22 mouse cellular contexts compared by ENCODE assay signal in the genomic region with DNA sequence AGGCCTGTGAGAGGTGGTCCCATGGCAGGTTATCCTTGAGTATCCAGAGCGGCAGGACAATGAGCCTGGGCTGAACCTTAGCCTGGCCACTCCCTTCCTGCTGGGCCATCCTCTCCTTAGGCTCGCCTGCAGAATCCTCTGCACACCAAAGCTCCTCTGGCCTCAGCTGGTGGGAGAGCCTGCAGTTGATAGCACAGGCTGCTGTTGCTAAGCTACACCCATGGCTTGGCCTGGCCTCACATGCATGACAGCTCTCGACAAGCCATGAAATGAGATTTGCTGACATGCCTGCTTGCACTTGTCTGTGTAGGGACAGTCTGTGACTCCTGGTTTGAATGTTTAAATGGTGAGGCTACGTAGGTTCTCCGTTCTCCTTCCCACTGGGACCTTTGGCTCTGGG. TPM values are rescaled to one million over a fixed set of nuclear protein-coding genes. Genes with fewer than 3 reads are reported as not detected.
DNase-seq lines count a peak whose midpoint lies in the region; ATAC-seq and TF ChIP-seq lines count a peak whose summit lies in the region.
"Had no signal": no experiment of that assay in that cellular context is flagged by ENCODE, and none has a peak within 500 bp of the region (broad histone marks: within the 10 kb centered on the region; RNA-seq: fewer than 3 reads in every experiment).

No protein-coding gene starts in this region.

- no peaks in the 10 kb centered on the region for H3K9me3 ChIP-seq in forebrain, postnatal 0 days (ENCODE audit: low read length)
- no peaks in the 10 kb centered on the region for H3K9me3 ChIP-seq in forebrain, embryonic 11.5 days (ENCODE audit: control insufficient read depth, low read length)
- no peaks in the 10 kb centered on the region for H3K9me3 ChIP-seq in hindbrain, postnatal 0 days (ENCODE audit: low read length)
- no peaks in the 10 kb centered on the region for H3K9me3 ChIP-seq in neural tube, embryonic 13.5 days
- no peaks in the 10 kb centered on the region for H3K9me3 ChIP-seq in intestine, postnatal 0 days (ENCODE audit: control insufficient read depth)
- H3K9me3 ChIP-seq: lung, embryonic 15.5 days had no signal

- WGBS in forebrain, postnatal 0 days, result 58% methylated on average over 5 of the region's 5 CpGs
- 53% methylated on average over 5 of the region's 5 CpGs for WGBS in forebrain, embryonic 11.5 days
- WGBS in hindbrain, postnatal 0 days, result 21% methylated on average over 5 of the region's 5 CpGs
- WGBS in neural tube, embryonic 13.5 days, result 42% methylated on average over 5 of the region's 5 CpGs
- WGBS in intestine, postnatal 0 days, result 57% methylated on average over 5 of the region's 5 CpGs

- no peak overlapping the region for H3K9ac ChIP-seq in forebrain, postnatal 0 days
- no peak overlapping the region; the same call in 1 of the 2 replicates for H3K9ac ChIP-seq in forebrain, embryonic 11.5 days (ENCODE audit: low read length)
- no peak overlapping the region for H3K9ac ChIP-seq in hindbrain, postnatal 0 days (replicated peaks; ENCODE audit: low read length)
- H3K9ac ChIP-seq in neural tube, embryonic 13.5 days, result no peak overlapping the region
- H3K9ac ChIP-seq in intestine, postnatal 0 days (ENCODE audit: low read depth, low read length), result no peak overlapping the region
- H3K9ac ChIP-seq: lung, embryonic 15.5 days had no signal

- peak; percentile 49 for ATAC-seq in forebrain, postnatal 0 days
- no peak for ATAC-seq in forebrain, embryonic 11.5 days (replicated peaks; ENCODE audit: low FRiP score)
- peak; percentile 70 for ATAC-seq in hindbrain, postnatal 0 days
- ATAC-seq in neural tube, embryonic 13.5 days (ENCODE audit: low read depth), result peak; percentile 54; the same call in 1 of the 2 replicates
- no peak for ATAC-seq in intestine, postnatal 0 days
- no peak for ATAC-seq in megakaryocyte progenitor cell, adult 5-6 weeks (replicated peaks; ENCODE audit: poor library complexity)

- H3K4me2 ChIP-seq in forebrain, postnatal 0 days (ENCODE audit: low read depth), result no peak overlapping the region
- H3K4me2 ChIP-seq in forebrain, embryonic 11.5 days (ENCODE audit: low read depth, low read length, severe bottlenecking), result no peak overlapping the region
- no peak overlapping the region for H3K4me2 ChIP-seq in hindbrain, postnatal 0 days (ENCODE audit: low read depth, low read length)
- no peak overlapping the region for H3K4me2 ChIP-seq in neural tube, embryonic 13.5 days
- H3K4me2 ChIP-seq in intestine, postnatal 0 days (replicated peaks; ENCODE audit: low read depth), result no peak overlapping the region
- H3K4me2 ChIP-seq: liver, embryonic 11.5 days; lung, embryonic 15.5 days had no signal

- no peak for TF ChIP-seq CTCF in forebrain, postnatal 0 days (IDR thresholded peaks at IDR 0.05; ENCODE audit: low read depth)
- TF ChIP-seq CTCF in hindbrain, postnatal 0 days (IDR thresholded peaks at IDR 0.05; ENCODE audit: low read depth), result no peak
- no peak for TF ChIP-seq CTCF in intestine, postnatal 0 days (IDR thresholded peaks at IDR 0.05; ENCODE audit: low read depth)

- no peak overlapping the region for H3K4me3 ChIP-seq in forebrain, postnatal 0 days (ENCODE audit: low read depth, low read length)
- no peak overlapping the region for H3K4me3 ChIP-seq in forebrain, embryonic 11.5 days (ENCODE audit: low read depth, low read length)
- H3K4me3 ChIP-seq in hindbrain, postnatal 0 days (ENCODE audit: low read length), result no peak overlapping the region
- no peak overlapping the region for H3K4me3 ChIP-seq in neural tube, embryonic 13.5 days
- no peak overlapping the region for H3K4me3 ChIP-seq in intestine, postnatal 0 days (ENCODE audit: low read depth, low read length)
- H3K4me3 ChIP-seq: heart, embryonic 10.5 days; lung, embryonic 15.5 days had no signal

- H3K27me3 ChIP-seq in forebrain, postnatal 0 days (ENCODE audit: insufficient read depth, low read length), result no peaks in the 10 kb centered on the region
- no peaks in the 10 kb centered on the region for H3K27me3 ChIP-seq in forebrain, embryonic 11.5 days (ENCODE audit: control insufficient read depth, insufficient read depth, low read length)
- no peaks in the 10 kb centered on the region for H3K27me3 ChIP-seq in hindbrain, postnatal 0 days (ENCODE audit: insufficient read depth, low read length)
- no peaks in the 10 kb centered on the region; the same call in none of the 2 replicates for H3K27me3 ChIP-seq in neural tube, embryonic 13.5 days
- peaks cover 8% of the 10 kb centered on the region for H3K27me3 ChIP-seq in intestine, postnatal 0 days (replicated peaks; ENCODE audit: control insufficient read depth, insufficient read depth, low read length)
- H3K27me3 ChIP-seq: lung, embryonic 15.5 days had no signal

- no peak overlapping the region for H3K27ac ChIP-seq in forebrain, postnatal 0 days (ENCODE audit: low read depth, low read length)
- no peak overlapping the region for H3K27ac ChIP-seq in forebrain, embryonic 11.5 days (ENCODE audit: low read depth, low read length)
- peak overlapping the region; percentile 41; the same call in 1 of the 2 replicates for H3K27ac ChIP-seq in hindbrain, postnatal 0 days
- peak overlapping the region; percentile 42; the same call in 1 of the 2 replicates for H3K27ac ChIP-seq in neural tube, embryonic 13.5 days (replicated peaks)
- no peak overlapping the region for H3K27ac ChIP-seq in intestine, postnatal 0 days (ENCODE audit: low read depth, low read length)
- H3K27ac ChIP-seq: heart, embryonic 10.5 days; lung, embryonic 15.5 days had no signal

- DNase-seq in forebrain, postnatal 0 days, result no peak
- no peak for DNase-seq in forebrain, embryonic 11.5 days (ENCODE audit: low spot score)
- peak; percentile 34 for DNase-seq in embryo, embryonic 11 days
- peak; percentile 72 for DNase-seq in hindbrain, postnatal 0 days (ENCODE audit: low spot score)
- no peak for DNase-seq in cerebellum, adult 18-20 months
- DNase-seq: B cell, adult 2 months; gastrocnemius, postnatal 36 days; kidney, adult 18-20 months; kidney, postnatal 36 days; thymus, postnatal 36 days had no signal

- peaks cover 8% of the 10 kb centered on the region for H3K36me3 ChIP-seq in forebrain, postnatal 0 days (ENCODE audit: insufficient read depth)
- H3K36me3 ChIP-seq in forebrain, embryonic 11.5 days (ENCODE audit: control insufficient read depth, insufficient read depth, low read length), result no peaks in the 10 kb centered on the region
- H3K36me3 ChIP-seq in hindbrain, postnatal 0 days (ENCODE audit: insufficient read depth, low read length), result peaks cover 10% of the 10 kb centered on the region; the same call in 1 of the 2 replicates
- peaks cover 9% of the 10 kb centered on the region; the same call in 1 of the 2 replicates for H3K36me3 ChIP-seq in neural tube, embryonic 13.5 days
- H3K36me3 ChIP-seq in intestine, postnatal 0 days (ENCODE audit: control insufficient read depth, insufficient read depth), result no peaks in the 10 kb centered on the region
- H3K36me3 ChIP-seq: heart, embryonic 10.5 days; lung, embryonic 15.5 days had no signal

- H3K4me1 ChIP-seq in forebrain, postnatal 0 days (ENCODE audit: insufficient read depth), result peaks cover 4% of the 10 kb centered on the region; the same call in 1 of the 2 replicates
- H3K4me1 ChIP-seq in forebrain, embryonic 11.5 days (replicated peaks; ENCODE audit: control insufficient read depth, insufficient read depth, low read length), result peaks cover 3% of the 10 kb centered on the region
- H3K4me1 ChIP-seq in hindbrain, postnatal 0 days (ENCODE audit: insufficient read depth, low read length), result peaks cover 13% of the 10 kb centered on the region
- peaks cover 19% of the 10 kb centered on the region for H3K4me1 ChIP-seq in neural tube, embryonic 13.5 days (replicated peaks)
- H3K4me1 ChIP-seq in intestine, postnatal 0 days (replicated peaks; ENCODE audit: control insufficient read depth, insufficient read depth, low read length), result no peaks in the 10 kb centered on the region
- H3K4me1 ChIP-seq: lung, embryonic 15.5 days had no signal

RNA-seq across cellular contexts. Expression of a gene that starts 22.0 kb away (rescaled TPM):
- total RNA-seq in forebrain, postnatal 0 days (2014; rRNA removed), result 132 and 138 TPM in 2 replicates
- polyA plus RNA-seq in forebrain, postnatal 0 days (2015; fragmentation: Nextera tagmentation; extraction: Ambion mirVana), result 128 and 132 TPM in 2 replicates
- 50.7 and 54.1 TPM in 2 replicates for polyA plus RNA-seq in forebrain, embryonic 11.5 days (2014; fragmentation: Nextera tagmentation; extraction: Ambion mirVana)
- 143 and 164 TPM in 2 replicates for total RNA-seq in hindbrain, postnatal 0 days (2014; rRNA removed)
- polyA plus RNA-seq in hindbrain, postnatal 0 days (2015; fragmentation: Nextera tagmentation; extraction: Ambion mirVana), result 113 and 118 TPM in 2 replicates
- 52.4 and 69.6 TPM in 2 replicates for polyA plus RNA-seq in neural tube, embryonic 13.5 days (2015; fragmentation: Nextera tagmentation; extraction: Ambion mirVana)
- polyA plus RNA-seq in intestine, postnatal 0 days (2015; fragmentation: Nextera tagmentation; extraction: Ambion mirVana), result 3.1 and 4.6 TPM in 2 replicates
- not detected in 2 replicates for total RNA-seq in megakaryocyte progenitor cell, adult 5-6 weeks (2015)
- total RNA-seq in megakaryocyte progenitor cell, adult 5-6 weeks (2017), result not detected in 2 replicates
- total RNA-seq: megakaryocyte, adult 5-6 weeks had no signal

RNA-seq across cellular contexts. Expression of a gene that starts 32.6 kb away (rescaled TPM):
- not detected in 2 replicates for total RNA-seq in forebrain, postnatal 0 days (2014; rRNA removed)
- polyA plus RNA-seq in forebrain, postnatal 0 days (2015; fragmentation: Nextera tagmentation; extraction: Ambion mirVana), result 0.11 TPM in 1 of 2 replicates, not detected in the other
- not detected in 2 replicates for polyA plus RNA-seq in forebrain, embryonic 11.5 days (2014; fragmentation: Nextera tagmentation; extraction: Ambion mirVana)
- not detected in 2 replicates for total RNA-seq in hindbrain, postnatal 0 days (2014; rRNA removed)
- polyA plus RNA-seq in hindbrain, postnatal 0 days (2015; fragmentation: Nextera tagmentation; extraction: Ambion mirVana), result 0.25 and 0.58 TPM in 2 replicates
- polyA plus RNA-seq in neural tube, embryonic 13.5 days (2015; fragmentation: Nextera tagmentation; extraction: Ambion mirVana), result 0.62 and 0.93 TPM in 2 replicates
- polyA plus RNA-seq in intestine, postnatal 0 days (2015; fragmentation: Nextera tagmentation; extraction: Ambion mirVana), result not detected in 2 replicates
- not detected in 2 replicates for total RNA-seq in megakaryocyte progenitor cell, adult 5-6 weeks (2015)
- not detected in 2 replicates for total RNA-seq in megakaryocyte progenitor cell, adult 5-6 weeks (2017)
- total RNA-seq: gastrocnemius, postnatal 36 days; heart, postnatal 25 days; layer of hippocampus, postnatal 25 days; left cerebral cortex, postnatal 36 days; megakaryocyte, adult 5-6 weeks had no signal
- polyA plus RNA-seq: frontal cortex, adult 2 months; liver, embryonic 11.5 days; lung, embryonic 15.5 days; spleen, adult 2 months had no signal

Comparison
In these comparisons a context has a peak if more than half of its experiments do, and no peak if none do; other contexts are left out.
1. ATAC-seq: peak in forebrain, postnatal 0 days (single experiment), hindbrain, postnatal 0 days (single experiment) and neural tube, embryonic 13.5 days (single experiment); none in forebrain, embryonic 11.5 days (single experiment), intestine, postnatal 0 days (single experiment) and megakaryocyte progenitor cell, adult 5-6 weeks (single experiment).
2. DNase-seq: peak in embryo, embryonic 11 days (single experiment) and hindbrain, postnatal 0 days (single experiment); none in forebrain, postnatal 0 days (single experiment), forebrain, embryonic 11.5 days (single experiment) and cerebellum, adult 18-20 months (0 of 2).
3. H3K27ac ChIP-seq: peak in hindbrain, postnatal 0 days (single experiment) and neural tube, embryonic 13.5 days (single experiment); none in forebrain, postnatal 0 days (single experiment), forebrain, embryonic 11.5 days (single experiment) and intestine, postnatal 0 days (single experiment).